In genomic region chr16:35596241-35596640, GRCm38 (mm10) we compare ENCODE assay signal across 14 mouse cellular contexts. TPM values are rescaled to one million over a fixed set of nuclear protein-coding genes. Genes with fewer than 3 reads are reported as not detected.
A peak's percentile ranks its signal among the peaks of the same experiment; 100 is the strongest.
DNase-seq lines count a peak whose midpoint lies in the region; ATAC-seq and TF ChIP-seq lines count a peak whose summit lies in the region.
"Had no signal": no experiment of that assay in that cellular context is flagged by ENCODE, and none has a peak within 500 bp of the region (broad histone marks: within the 10 kb centered on the region; RNA-seq: fewer than 3 reads in every experiment).

No protein-coding gene starts in this region.

- no peak for TF ChIP-seq POLR2A in thymus, adult 2 months (IDR thresholded peaks at IDR 0.05; ENCODE audit: control insufficient read depth, extremely low read depth, insufficient read depth, low read length, poor library complexity)

- TF ChIP-seq CTCF in thymus, adult 2 months (IDR thresholded peaks at IDR 0.05; ENCODE audit: borderline replicate concordance, control insufficient read depth, extremely low read depth, insufficient read depth, low read length, poor library complexity), result no peak

- H3K27me3 ChIP-seq in kidney, embryonic 14.5 days (ENCODE audit: control insufficient read depth, insufficient read depth, low read length), result no peaks in the 10 kb centered on the region
- no peaks in the 10 kb centered on the region for H3K27me3 ChIP-seq in forebrain, embryonic 16.5 days (replicated peaks; ENCODE audit: control insufficient read depth, insufficient read depth, low read length)
- no peaks in the 10 kb centered on the region for H3K27me3 ChIP-seq in midbrain, embryonic 13.5 days
- no peaks in the 10 kb centered on the region; the same call in 1 of the 2 replicates for H3K27me3 ChIP-seq in thymus, adult 2 months (ENCODE audit: control insufficient read depth, insufficient read depth, low read length)
- H3K27me3 ChIP-seq: lung, embryonic 15.5 days had no signal

- H3K4me1 ChIP-seq in kidney, embryonic 14.5 days (ENCODE audit: control insufficient read depth, insufficient read depth, low read length), result peaks cover 21% of the 10 kb centered on the region
- peaks cover 71% of the 10 kb centered on the region for H3K4me1 ChIP-seq in forebrain, embryonic 16.5 days (replicated peaks; ENCODE audit: control insufficient read depth, insufficient read depth, low read length)
- peaks cover 82% of the 10 kb centered on the region for H3K4me1 ChIP-seq in midbrain, embryonic 13.5 days (replicated peaks)
- H3K4me1 ChIP-seq in thymus, adult 2 months (replicated peaks; ENCODE audit: control insufficient read depth, insufficient read depth, low read length), result no peaks in the 10 kb centered on the region

- no peaks in the 10 kb centered on the region for H3K36me3 ChIP-seq in kidney, embryonic 14.5 days (ENCODE audit: control insufficient read depth, insufficient read depth, low read length)
- no peaks in the 10 kb centered on the region for H3K36me3 ChIP-seq in forebrain, embryonic 16.5 days (ENCODE audit: control insufficient read depth, insufficient read depth)
- H3K36me3 ChIP-seq in midbrain, embryonic 13.5 days, result peaks cover 6% of the 10 kb centered on the region
- H3K36me3 ChIP-seq in thymus, adult 2 months (ENCODE audit: control insufficient read depth, insufficient read depth, low read length), result no peaks in the 10 kb centered on the region
- H3K36me3 ChIP-seq: lung, embryonic 15.5 days had no signal

- ATAC-seq in kidney, embryonic 14.5 days (ENCODE audit: low FRiP score, low TSS enrichment), result 0 out of 2 replicates have a peak, but pooled peaks have one; percentile 22
- ATAC-seq in forebrain, embryonic 16.5 days, result no peak
- peak; percentile 4; the same call in 1 of the 2 replicates for ATAC-seq in midbrain, embryonic 13.5 days
- no peak for ATAC-seq in erythroblast, adult 5-6 weeks (replicated peaks; ENCODE audit: low FRiP score, poor library complexity, severe bottlenecking)
- ATAC-seq in frontal cortex, adult (ENCODE audit: low TSS enrichment), result no peak

- no peak overlapping the region for H3K27ac ChIP-seq in kidney, embryonic 14.5 days (ENCODE audit: low read depth, low read length)
- peak overlapping the region; percentile 79 for H3K27ac ChIP-seq in forebrain, embryonic 16.5 days (ENCODE audit: low read length)
- peak overlapping the region; percentile 63 for H3K27ac ChIP-seq in midbrain, embryonic 13.5 days
- no peak overlapping the region for H3K27ac ChIP-seq in thymus, adult 2 months (ENCODE audit: control insufficient read depth, insufficient read depth, low read length)
- H3K27ac ChIP-seq: lung, embryonic 15.5 days had no signal

- H3K9ac ChIP-seq in kidney, embryonic 14.5 days (ENCODE audit: low read depth, low read length), result no peak overlapping the region
- no peak overlapping the region for H3K9ac ChIP-seq in forebrain, embryonic 16.5 days (replicated peaks; ENCODE audit: low read depth, low read length)
- H3K9ac ChIP-seq in midbrain, embryonic 13.5 days (replicated peaks), result no peak overlapping the region
- H3K9ac ChIP-seq: lung, embryonic 15.5 days had no signal

- DNase-seq in kidney, adult 11 months, result no peak
- peak; percentile 65 for DNase-seq in ZHBTc4 (ENCODE audit: low read depth, low spot score)
- DNase-seq in thymus, adult 2 months, result no peak
- DNase-seq: cerebellum, adult 8-10 months; layer of hippocampus, adult 9-11 months; right cerebral cortex, postnatal 25 days had no signal

- H3K4me3 ChIP-seq in kidney, embryonic 14.5 days (ENCODE audit: low read length), result no peak overlapping the region
- H3K4me3 ChIP-seq in forebrain, embryonic 16.5 days (replicated peaks; ENCODE audit: low read length), result no peak overlapping the region
- no peak overlapping the region for H3K4me3 ChIP-seq in midbrain, embryonic 13.5 days (replicated peaks)
- no peak overlapping the region for H3K4me3 ChIP-seq in thymus, adult 2 months (ENCODE audit: control insufficient read depth, insufficient read depth, low read length)
- H3K4me3 ChIP-seq: lung, embryonic 15.5 days had no signal

- no peak overlapping the region for H3K4me2 ChIP-seq in kidney, embryonic 14.5 days (replicated peaks; ENCODE audit: low read depth, low read length)
- no peak overlapping the region for H3K4me2 ChIP-seq in forebrain, embryonic 16.5 days (ENCODE audit: low read length)
- no peak overlapping the region for H3K4me2 ChIP-seq in midbrain, embryonic 13.5 days (replicated peaks)
- H3K4me2 ChIP-seq: lung, embryonic 15.5 days had no signal

- no peaks in the 10 kb centered on the region for H3K9me3 ChIP-seq in kidney, embryonic 14.5 days (ENCODE audit: control insufficient read depth, low read length)
- no peaks in the 10 kb centered on the region for H3K9me3 ChIP-seq in forebrain, embryonic 16.5 days (ENCODE audit: control insufficient read depth, low read length)
- H3K9me3 ChIP-seq in midbrain, embryonic 13.5 days, result no peaks in the 10 kb centered on the region

- WGBS in kidney, embryonic 14.5 days, result 61% methylated on average over 6 of the region's 6 CpGs
- 39% methylated on average over 6 of the region's 6 CpGs for WGBS in forebrain, embryonic 16.5 days
- WGBS in midbrain, embryonic 13.5 days, result 53% methylated on average over 6 of the region's 6 CpGs
- 64% methylated on average over 6 of the region's 6 CpGs for WGBS in thymus, adult 2 months

RNA-seq across cellular contexts. Expression of gene Sema5b, which starts 55.3 kb away (rescaled TPM):
- 4.9 and 8.4 TPM in 2 replicates for polyA plus RNA-seq in kidney, embryonic 14.5 days (2014; fragmentation: Nextera tagmentation; extraction: Ambion mirVana)
- 22.3 and 30.1 TPM in 2 replicates for polyA plus RNA-seq in forebrain, embryonic 16.5 days (2015; fragmentation: Nextera tagmentation; extraction: Ambion mirVana)
- 36.9 and 43.6 TPM in 2 replicates for polyA plus RNA-seq in midbrain, embryonic 13.5 days (2015; fragmentation: Nextera tagmentation; extraction: Ambion mirVana)
- 0.31 and 0.54 TPM in 2 replicates for polyA plus RNA-seq in thymus, adult 2 months (2012; rRNA removed)
- not detected in 2 replicates for total RNA-seq in erythroblast, adult 5-6 weeks (2015; ENCODE audit: low replicate concordance)
- not detected in 2 replicates for total RNA-seq in erythroblast, adult 5-6 weeks (2017; ENCODE audit: low replicate concordance)
- total RNA-seq: megakaryocyte, adult 5-6 weeks; neutrophil, adult 5-6 weeks had no signal

Comparison
In these comparisons a context has a peak if more than half of its experiments do, and no peak if none do; other contexts are left out.
1. ATAC-seq: peak in kidney, embryonic 14.5 days (single experiment) and midbrain, embryonic 13.5 days (single experiment); none in forebrain, embryonic 16.5 days (single experiment), erythroblast, adult 5-6 weeks (single experiment) and frontal cortex, adult (single experiment).
2. H3K27ac ChIP-seq: peak in forebrain, embryonic 16.5 days (single experiment) and midbrain, embryonic 13.5 days (single experiment); none in kidney, embryonic 14.5 days (single experiment) and thymus, adult 2 months (single experiment).